Mouse (Mus musculus): ENCODE data around the gene Gpatch8.
"Not testable (repeated sequence)": the region's sequence is repeated elsewhere in the genome, so short reads cannot be mapped to it uniquely, and the experiment has no call there.

The Gpatch8 gene

GRCm38 (mm10) chr11:102572866-102573663 lies 16.9 kb upstream of the Gpatch8 start:
- in situ Hi-C loops (cut with MboI, MseI), result no loop called here

- in situ Hi-C loops (cut with MboI, MseI), result no loop called here
Observed at GRCm38 (mm10) chr11:102568756-102569377, 12.7 kb upstream of the Gpatch8 start.

DNA sequence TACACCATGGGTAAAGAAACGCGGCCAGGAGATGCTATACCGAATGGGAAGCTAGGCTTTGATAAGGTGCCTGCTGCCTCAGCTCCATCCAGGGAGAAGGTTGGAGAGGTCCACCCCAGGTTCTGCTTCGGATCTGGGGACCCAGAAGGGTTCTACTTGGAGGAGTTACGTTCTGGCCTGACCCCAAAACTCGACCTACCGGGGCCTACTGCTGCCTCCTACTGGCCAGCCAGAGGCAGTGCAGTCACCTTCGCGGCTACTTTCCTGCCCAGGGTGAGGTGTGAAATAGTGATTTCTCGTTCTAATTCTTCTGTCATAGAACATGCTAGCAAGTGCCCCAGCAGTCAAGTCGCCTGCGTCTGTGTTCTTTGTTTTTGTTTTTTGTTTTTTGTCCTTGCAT lies 12.0 kb upstream of the Gpatch8 start:
- in situ Hi-C loops (cut with MboI, MseI), result no loop called here

DNA sequence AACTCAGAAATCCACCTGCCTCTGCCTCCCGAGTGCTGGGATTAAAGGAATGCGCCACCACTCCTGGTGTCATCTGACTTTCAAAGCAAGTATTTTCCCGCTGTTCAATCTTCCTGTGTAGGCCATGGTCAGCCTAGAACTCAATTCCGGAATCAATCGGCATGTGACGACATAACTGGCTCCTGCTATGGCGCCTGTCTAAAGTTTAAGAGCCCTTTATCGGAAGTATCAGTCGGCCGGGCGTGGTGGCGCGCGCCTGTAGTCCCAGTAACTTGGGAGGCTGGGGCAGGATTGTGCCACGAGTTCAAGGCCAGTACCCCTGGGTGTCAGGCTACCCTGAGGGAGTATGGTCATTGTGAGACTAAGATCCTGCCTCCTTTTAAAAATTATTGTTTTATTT lies 11.5 kb upstream of the Gpatch8 start:
- in situ Hi-C loops (cut with MboI, MseI), result no loop called here

GRCm38 (mm10) chr11:102567157-102567556 lies 11.0 kb upstream of the Gpatch8 start:
- in situ Hi-C loops (cut with MboI, MseI), result no loop called here

- in situ Hi-C loops (cut with MboI, MseI), result no loop called here
Observed at GRCm38 (mm10) chr11:102566290-102566689, 10.1 kb upstream of the Gpatch8 start.

- in situ Hi-C loops (cut with MboI, MseI), result no loop called here
Observed at GRCm38 (mm10) chr11:102565741-102566140, 9.5 kb upstream of the Gpatch8 start.

DNA sequence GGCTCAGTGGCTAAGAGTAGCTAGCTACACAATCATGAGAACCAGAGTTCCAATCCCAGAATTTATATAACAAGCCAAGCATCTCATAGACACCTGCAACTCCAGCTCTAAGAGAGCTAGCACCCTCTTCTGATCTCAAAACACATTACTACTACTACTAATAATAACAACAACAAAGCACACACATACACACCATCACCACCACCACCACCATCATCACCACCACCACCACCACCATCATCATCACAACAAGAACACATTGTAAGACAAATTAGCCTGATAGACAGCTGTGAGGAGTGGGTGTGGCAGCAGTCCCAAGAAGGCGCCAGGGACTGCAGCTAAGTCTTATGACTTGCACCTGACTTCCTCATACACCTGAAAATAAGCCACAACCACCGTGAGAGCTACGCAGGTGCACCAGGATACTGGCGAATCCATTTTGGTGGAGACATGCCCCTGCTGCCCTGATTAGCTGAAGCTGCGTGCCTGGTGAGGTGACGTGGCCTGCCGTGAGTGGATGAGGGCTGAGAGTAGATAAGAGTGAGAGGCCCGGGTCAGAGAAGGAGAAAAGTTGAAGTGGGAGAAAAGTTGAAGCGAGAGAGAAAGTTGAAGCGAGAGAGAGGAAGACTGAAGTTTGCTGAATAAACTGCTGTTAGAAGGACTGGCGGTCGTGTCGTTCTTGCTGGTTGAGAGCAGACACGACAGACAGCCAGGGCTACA lies 8.9 kb upstream of the Gpatch8 start:
- in situ Hi-C loops (cut with MboI, MseI), result not testable (repeated sequence)

- in situ Hi-C loops (cut with MboI, MseI), result no loop called here
Observed at GRCm38 (mm10) chr11:102558704-102559103, 2.5 kb upstream of the Gpatch8 start.

GRCm38 (mm10) chr11:102557386-102557785 lies 1.2 kb upstream of the Gpatch8 start:
- in situ Hi-C loops (cut with MboI, MseI), result no loop called here

- in situ Hi-C loops (cut with MboI, MseI), result no loop called here
Observed at GRCm38 (mm10) chr11:102556716-102557074, 503 bp upstream of the Gpatch8 start.

DNA sequence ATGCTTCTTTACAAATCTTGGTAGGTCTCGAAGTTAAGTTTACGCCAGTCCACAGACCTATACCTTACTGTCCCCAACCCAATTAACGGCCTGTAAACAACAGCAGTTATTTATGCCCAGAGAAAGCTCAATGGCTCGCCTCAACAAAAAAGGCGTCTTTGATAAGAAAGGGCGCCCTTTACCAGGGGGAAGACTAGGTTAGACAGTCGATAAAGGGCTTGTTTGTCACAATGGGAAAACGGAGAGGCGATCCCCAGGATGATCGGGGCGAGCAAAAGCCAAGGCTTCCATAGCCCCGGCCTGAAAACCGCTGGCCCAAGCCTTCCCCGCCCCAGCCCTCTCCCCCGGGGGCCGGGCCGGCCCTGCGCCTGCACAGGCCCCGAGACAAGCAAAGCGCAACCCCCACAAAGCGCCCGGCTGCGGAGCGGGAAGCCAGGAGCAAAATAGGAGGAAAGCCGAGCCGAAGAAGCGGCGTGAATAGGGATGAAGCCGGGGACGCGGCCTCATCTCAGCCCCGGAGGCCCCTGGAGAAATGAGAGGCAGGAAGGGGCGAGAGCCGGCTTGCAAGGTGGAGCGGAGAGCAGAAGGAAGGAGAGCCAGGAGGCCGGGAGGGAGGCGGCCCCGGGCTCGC lies 677 bp downstream of the Gpatch8 start:
- in situ Hi-C loops (cut with MboI, MseI), result no loop called here

- in situ Hi-C loops (cut with MboI, MseI), result no loop called here
Observed at GRCm38 (mm10) chr11:102552051-102552450, 4.1 kb downstream of the Gpatch8 start.

- in situ Hi-C loops (cut with MboI, MseI), result no loop called here
Observed at GRCm38 (mm10) chr11:102551176-102551575, 5.0 kb downstream of the Gpatch8 start.

GRCm38 (mm10) chr11:102541471-102541870 lies 14.7 kb downstream of the Gpatch8 start:
- in situ Hi-C loops (cut with MboI, MseI), result no loop called here

DNA sequence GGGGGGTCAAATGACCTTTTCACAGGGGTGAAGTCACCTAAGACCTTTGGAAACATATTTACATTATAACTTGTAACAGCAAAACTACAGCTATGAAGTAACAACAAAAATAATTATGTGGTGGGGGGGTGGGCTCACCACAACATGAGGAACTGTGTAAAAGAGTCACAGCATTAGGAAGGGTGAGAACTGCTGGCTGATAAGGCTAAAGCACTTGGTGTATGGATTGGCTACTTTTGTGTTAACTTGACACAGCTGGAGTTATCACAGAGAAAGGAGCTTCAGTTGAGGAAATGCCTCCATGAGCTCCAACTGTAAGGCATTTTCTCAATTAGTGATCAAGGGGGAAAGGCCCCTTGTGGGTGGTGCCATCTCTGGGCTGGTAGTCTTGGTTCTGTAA lies 15.9 kb downstream of the Gpatch8 start:
- in situ Hi-C loops (cut with MboI, MseI), result not testable (repeated sequence)

DNA sequence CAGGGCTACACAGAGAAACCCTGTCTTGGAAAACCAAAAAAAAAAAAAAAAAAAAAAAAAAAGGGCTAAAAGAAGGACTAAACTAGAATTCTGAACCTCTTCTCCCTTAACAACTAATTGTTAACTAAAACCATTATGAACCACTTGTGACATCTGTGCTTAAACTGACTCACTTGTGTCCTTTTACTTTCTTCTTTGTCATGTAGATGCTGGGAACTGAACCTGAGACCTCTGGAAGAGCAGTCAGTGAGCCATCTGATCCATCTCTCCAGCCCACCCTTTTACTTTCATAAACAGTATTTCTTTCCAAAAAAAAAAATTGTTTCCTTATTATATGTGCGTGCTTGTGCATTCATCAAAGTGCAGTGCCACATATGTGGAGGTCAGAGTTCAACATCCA lies 16.5 kb downstream of the Gpatch8 start:
- in situ Hi-C loops (cut with MboI, MseI), result no loop called here

- in situ Hi-C loops (cut with MboI, MseI), result no loop called here
Observed at GRCm38 (mm10) chr11:102536210-102536609, 20.0 kb downstream of the Gpatch8 start.

DNA sequence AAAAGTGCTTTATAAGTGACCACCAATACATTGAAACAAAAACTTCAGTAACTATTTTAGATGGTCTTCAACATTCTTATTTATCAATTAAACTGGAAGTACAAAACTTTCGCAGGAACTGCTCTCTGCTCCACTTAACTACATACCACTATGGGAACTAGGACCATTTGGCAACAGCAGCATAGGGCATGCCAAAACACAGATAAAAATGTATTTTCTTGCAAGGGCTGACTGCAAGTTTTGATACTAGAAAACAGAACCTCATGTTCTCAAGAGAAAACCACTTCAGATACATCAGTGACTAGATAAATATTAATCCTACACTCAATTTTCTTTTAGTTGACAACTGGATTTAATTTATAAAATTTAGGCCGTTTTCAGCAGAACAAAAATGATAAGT lies 22.1 kb downstream of the Gpatch8 start:
- in situ Hi-C loops (cut with MboI, MseI), result no loop called here

DNA sequence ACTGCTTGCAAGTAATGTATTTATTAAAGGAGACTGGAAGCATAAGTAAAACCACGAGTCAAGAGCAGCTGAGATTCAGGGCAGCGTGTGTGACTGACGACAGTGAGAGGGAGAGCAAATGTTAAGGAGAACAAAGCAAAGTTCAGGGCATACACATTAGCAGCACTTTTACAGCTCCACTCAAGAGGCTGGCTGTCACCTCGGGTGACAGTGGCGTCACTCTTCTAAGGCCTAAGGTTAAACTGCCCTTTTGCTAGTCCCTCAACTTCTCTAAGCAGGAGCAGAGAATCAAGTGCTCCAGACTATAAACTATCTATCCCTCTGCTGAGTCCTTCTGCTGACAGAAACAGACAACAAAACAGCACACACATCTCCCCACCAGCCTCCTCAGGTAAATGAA lies 24.8 kb downstream of the Gpatch8 start:
- in situ Hi-C loops (cut with MboI, MseI), result no loop called here

DNA sequence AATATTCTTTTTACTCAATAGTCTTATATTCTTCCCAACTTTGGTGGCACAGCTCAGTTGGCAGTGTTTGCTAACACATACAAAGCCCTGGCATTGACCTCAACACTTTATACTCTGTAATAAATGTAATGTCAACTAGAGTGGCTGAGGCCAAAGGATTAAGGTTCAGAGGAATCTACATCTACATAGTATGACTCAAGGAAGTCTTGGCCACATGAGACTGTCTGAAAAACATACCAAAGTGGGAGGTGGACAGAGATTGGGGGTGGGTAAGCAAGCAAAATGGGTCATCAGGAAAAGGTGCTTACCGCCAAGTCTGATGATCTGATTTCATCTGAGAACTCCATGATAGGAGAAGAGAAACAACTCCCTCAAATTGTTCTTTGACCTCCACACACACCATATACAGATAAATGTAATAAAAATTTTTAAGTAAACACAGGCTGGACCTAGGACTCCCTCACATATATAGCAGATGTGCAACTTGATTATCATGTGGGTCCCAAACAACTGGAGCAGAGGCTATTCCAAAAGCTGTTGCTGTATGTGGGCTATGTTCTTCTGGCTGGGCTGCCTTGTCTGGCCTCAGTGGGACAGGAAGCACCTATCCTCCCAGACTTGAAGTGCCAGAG lies 41.3 kb downstream of the Gpatch8 start:
- in situ Hi-C loops (cut with MboI, MseI), result no loop called here

- in situ Hi-C loops (cut with MboI, MseI), result no loop called here
Observed at GRCm38 (mm10) chr11:102510226-102510625, 46.0 kb downstream of the Gpatch8 start.

Measured in T-helper 2 cell (primary cell).